Mouse (Mus musculus) ZHBTc4 (cell line): Measurements from ENCODE around the gene Olfr1359.

Experiments
- DNase-seq: peaks from one replicate; pipeline ENCODE4 v3.0.0-alpha.2; 2011; ENCODE audit warnings: low read depth, low spot score

Olfr1359 gene

DNA sequence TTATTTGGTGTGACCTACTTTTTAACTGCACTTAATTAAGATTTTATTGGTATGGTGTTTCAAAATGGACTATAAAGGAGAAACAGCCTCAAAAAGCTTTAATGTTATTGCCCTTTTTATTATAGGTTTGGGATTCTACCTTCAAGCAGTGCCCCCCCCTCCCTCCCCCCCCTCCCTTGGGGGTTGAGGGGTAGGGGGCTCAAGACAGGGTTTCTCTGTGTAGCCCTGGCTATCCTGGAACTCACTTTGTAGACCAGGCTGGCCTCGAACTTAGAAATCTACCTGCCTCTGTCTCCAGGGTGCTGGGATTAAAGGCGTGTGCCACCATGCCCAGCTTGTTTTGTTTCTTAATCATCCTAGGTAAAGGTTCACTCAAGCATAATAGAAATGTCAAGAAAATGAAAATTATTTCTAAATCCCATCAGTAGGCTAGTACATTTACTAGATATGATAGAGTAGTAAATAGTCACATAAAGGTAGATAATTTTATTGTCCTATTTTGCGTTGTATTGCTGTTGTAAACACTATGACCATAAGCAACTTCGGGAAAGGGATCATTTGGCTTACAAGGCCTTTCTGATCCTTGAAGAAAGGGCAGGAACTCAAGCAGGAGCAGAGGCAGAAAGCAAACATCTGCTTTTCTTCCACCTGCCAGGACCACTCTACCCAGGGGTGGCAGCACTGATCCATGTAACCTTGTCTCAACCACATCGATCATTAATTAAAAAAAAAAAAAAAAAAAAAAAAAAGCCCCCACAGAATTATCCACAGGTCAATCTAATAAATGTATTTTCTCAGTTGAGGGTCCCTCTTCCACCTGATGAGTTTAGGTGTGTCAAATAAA lies 25.3 kb downstream of the Olfr1359 start:
- peak; percentile 26 for DNase-seq

GRCm38 (mm10) chr13:21727948-21728572 lies 30.1 kb downstream of the Olfr1359 start:
- DNase-seq = peak; percentile 44

DNA sequence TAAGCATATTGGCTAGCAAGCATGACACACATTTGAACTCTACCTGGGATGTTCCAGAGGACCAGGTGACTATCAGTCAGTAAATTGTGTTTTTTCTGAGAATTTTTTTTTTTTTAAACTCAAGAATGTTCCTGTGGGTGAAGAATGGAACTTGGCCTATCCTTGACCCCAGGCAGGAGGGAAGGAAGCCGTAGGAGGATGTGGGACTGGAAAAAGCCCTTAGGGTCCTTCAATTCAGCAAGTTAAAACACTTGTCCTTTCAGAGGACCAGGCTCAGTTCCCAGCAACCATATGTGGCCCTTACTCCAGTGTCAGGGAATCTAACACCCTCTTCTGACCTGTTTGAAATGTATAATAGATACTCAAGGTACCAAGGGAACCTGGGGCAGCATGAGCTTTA lies 31.6 kb downstream of the Olfr1359 start:
- DNase-seq = no peak

DNA sequence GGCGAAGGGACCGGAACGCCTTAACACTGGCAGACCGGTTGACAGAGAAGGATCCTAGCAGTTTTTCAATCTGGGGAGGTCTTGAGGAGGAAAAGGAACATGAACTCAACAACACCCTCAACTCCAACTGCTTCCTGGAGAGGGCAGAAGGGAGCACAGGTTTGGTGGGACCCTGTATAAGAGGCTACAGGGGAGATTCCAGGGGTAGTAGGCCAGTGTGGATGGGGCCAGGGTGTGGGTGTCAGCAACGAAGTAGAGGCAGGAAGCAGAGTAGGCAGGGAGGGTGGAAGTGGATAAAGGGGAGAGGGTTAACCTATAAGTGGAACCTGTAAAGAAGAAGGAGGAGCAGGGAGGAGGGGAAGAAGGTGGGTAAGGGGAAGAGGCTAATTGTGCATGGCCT lies 35.6 kb downstream of the Olfr1359 start:
- DNase-seq = peak; percentile 63

- peak; percentile 91 for DNase-seq
These were observed 36.3 kb downstream of the Olfr1359 start for GRCm38 (mm10) chr13:21734010-21734905.

DNA sequence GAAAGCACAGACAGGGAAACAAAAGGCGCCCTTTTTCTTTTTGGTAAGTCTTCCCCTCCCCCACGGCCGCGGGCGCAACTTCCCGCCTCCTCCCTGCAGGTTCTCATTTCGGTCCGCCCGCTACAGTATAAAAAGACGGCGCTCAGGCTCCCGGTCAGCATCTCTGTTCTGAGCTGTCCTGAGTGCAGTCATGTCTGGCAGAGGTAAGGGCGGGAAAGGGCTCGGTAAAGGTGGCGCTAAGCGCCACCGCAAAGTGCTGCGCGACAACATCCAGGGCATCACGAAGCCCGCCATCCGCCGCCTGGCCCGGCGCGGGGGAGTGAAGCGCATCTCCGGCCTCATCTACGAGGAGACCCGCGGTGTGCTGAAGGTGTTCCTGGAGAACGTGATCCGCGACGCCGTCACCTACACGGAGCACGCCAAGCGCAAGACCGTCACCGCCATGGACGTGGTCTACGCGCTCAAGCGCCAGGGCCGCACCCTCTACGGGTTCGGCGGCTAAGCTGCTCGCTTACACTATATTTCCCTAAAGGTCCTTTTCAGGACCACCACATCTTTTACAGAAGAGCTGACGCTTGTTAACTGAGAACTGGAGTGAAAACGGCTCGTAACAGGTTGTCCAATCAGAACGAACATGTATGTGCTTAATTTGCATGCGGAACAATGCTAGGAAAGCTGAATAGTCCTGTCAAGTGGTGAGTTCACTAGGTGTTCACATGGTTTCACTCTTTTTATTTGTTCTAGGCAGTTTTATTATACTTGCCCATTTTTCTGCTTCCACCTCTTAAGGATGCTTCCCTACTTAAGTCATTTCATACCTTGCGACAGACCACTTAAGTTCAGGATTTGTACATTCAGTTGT lies 37.2 kb downstream of the Olfr1359 start, which contains the start of gene Hist1h4j:
Gene Hist1h4j (plus strand): TSS at position 159 of the 862 bp plus-strand sequence.
- DNase-seq = peak; percentile 94

- DNase-seq = no peak
These were observed 47.1 kb downstream of the Olfr1359 start for GRCm38 (mm10) chr13:21745006-21745405.

GRCm38 (mm10) chr13:21749387-21750158 lies 51.7 kb downstream of the Olfr1359 start:
- peak; percentile 52 for DNase-seq

GRCm38 (mm10) chr13:21750159-21751017 lies 52.5 kb downstream of the Olfr1359 start, which contains the start of gene Hist1h4k:
Gene Hist1h4k (minus strand): TSS chr13:21750505.
- peak; percentile 97 for DNase-seq

DNA sequence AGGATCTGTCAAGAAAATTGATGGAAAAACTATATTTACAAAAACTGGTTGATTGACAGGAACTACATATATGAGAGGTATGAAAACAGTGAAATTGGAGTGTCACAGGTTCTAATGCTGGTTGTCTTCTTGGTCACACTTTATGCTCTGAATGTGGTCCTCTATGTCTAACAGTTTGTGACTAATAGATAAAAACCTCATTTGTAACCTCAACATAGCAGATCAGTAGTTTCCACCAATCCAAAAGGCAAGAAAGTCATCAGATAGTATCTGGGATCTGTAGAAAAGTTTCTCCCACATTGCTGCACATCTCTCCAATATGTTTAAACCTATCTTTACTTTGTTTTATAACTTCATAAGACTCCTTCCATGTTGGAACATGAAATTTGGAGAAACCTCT lies 53.5 kb downstream of the Olfr1359 start:
- DNase-seq = no peak

DNA sequence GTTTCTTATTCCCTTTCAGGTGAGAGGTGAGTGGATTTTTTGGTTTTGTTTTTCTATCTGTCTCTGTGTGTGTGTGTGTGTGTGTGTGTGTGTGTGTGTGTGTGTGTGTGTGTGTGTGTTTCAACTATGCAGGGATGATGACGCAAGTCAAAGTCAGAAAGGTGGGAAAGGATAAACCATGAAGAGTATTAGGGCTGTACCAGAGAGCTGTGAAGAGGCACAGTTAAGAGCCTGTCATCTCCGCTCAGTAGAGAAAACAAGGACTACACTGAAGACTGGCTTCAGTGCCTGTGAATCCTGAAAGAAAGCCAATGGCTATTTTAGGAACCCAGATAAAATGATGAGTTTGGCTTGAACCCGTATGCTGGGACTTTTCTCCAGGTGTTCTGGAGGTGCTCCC lies 53.9 kb downstream of the Olfr1359 start:
- peak; percentile 18 for DNase-seq

DNA sequence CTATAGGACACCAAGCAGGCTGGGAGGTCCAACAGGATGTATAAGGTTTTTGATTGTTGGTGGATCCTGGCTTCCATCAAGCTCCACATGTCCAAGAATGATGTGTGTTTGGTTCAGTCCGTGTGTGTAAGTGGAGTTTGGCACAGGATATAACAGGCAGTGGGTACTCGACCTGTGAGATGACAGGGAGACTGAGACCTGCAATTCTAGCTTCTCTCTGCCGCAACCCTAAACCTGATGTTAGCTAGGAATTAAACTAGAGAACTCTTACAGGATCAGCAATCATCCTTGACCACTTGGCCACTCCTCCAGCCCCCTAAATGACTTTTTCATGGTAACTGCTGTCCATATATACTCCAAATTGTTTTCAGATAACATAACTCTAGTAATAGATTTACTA lies 54.4 kb downstream of the Olfr1359 start:
- peak; percentile 45 for DNase-seq

- DNase-seq = no peak
These were observed 55.2 kb downstream of the Olfr1359 start for GRCm38 (mm10) chr13:21753051-21753523.

DNA sequence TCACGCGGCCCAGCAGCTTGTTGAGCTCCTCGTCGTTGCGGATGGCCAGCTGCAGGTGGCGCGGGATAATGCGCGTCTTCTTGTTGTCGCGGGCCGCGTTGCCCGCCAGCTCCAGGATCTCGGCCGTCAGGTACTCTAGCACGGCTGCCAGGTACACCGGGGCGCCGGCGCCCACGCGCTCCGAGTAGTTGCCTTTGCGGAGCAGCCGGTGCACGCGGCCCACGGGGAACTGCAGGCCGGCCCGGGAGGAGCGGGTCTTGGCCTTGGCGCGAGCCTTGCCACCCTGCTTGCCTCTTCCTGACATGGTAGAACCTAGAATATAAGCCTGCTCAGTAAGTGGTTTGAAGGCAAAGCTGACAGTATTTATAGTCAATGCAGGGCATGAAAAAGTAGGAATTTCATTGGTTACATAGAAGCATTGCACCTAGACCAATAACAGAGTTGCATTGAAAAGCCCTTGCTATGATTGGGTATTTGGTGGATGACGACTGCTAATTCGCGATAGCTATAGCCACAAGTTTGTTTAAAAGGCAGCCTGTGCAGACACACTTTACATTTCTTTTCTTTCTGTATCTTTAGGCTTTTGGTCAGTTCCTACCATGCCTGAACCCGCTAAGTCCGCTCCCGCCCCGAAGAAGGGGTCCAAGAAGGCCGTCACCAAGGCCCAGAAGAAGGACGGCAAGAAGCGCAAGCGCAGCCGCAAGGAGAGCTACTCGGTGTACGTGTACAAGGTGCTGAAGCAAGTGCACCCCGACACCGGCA lies 55.8 kb downstream of the Olfr1359 start, which contains the start of the genes Hist1h2ak and Hist1h2bn:
Gene Hist1h2ak (minus strand): TSS at position 304 of the 762 bp plus-strand sequence.
Gene Hist1h2bn (plus strand): TSS at position 600 of the 762 bp plus-strand sequence.
- DNase-seq = peak; percentile 94

DNA sequence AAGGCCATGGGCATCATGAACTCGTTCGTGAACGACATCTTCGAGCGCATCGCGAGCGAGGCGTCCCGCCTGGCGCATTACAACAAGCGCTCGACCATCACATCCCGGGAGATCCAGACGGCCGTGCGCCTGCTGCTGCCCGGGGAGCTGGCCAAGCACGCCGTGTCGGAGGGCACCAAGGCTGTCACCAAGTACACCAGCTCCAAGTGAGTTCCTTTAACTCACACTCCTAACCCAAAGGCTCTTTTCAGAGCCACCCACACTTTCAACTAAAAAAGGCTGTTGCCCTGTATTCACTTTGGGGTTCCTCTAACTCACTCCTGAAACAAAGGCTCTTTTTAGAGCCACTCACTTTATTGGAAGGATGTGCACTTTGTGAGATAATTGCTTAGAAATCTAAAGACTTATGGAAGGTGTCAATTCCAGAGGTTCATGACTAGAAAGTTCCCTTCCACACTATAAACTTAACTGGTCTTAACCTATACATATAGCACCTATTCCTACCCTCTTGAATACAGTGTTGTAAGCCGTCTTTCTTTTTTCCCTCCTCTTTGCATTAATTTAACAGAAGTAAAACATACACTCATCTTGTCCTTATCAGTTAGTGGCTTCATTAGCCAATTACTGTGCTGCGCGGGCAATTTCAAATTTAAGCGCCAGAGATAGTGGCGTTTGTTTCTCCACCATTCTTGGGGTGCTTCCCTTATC lies 56.5 kb downstream of the Olfr1359 start:
- DNase-seq = peak; percentile 51

GRCm38 (mm10) chr13:21755707-21756106 lies 57.8 kb downstream of the Olfr1359 start:
- DNase-seq = no peak
